Mouse (Mus musculus) liver, embryonic 14 days (tissue): ENCODE results near the gene Fam126a. TPM values are rescaled to one million over a fixed set of nuclear protein-coding genes. Genes with fewer than 3 reads are reported as not detected.

ENCODE experiments used
- polyA plus RNA-seq: library from polyadenylated mRNA; depleted of rRNA; stranded (reverse); fragments of >200 nt; gene quantifications from 2 replicates; pipeline ENCODE4 v1.2.3, GENCODE M21; 2012; rRNA removed

The Fam126a gene
- polyA plus RNA-seq, result 16.7 and 18.9 TPM in 2 replicates

DNA sequence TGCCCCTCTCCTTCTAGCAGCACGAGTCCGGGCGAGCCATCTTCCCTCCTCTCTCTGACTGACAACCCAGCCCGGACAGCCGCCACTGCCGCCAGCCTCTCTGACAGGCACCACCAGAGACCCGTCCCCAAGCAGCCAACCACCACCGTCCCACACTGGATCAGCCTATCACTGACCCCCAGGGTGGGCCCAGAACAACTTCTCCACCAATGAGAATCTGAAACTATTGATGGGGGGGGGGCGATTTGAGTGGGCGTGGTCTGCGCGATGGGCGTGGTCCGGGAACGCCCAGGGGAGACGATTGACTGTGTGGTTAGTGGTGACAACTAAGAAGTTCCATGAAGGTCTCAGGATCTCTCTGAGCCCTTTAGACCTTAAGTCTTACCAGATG is at the start of gene Fam126a:
Gene Fam126a (minus strand): TSS at position 112 of the 391 bp plus-strand sequence.

Other genes starting within 250 kb of the Fam126a start
- gene Pus7, start 247.0 kb downstream of the Fam126a start, polyA plus RNA-seq, result 10.5 and 12.8 TPM in 2 replicates
- gene Rint1, start 243.0 kb downstream of the Fam126a start, polyA plus RNA-seq, result 14.0 and 16.9 TPM in 2 replicates
- 64.5 and 67.8 TPM in 2 replicates for gene Tomm7, start 186.5 kb downstream of the Fam126a start, polyA plus RNA-seq
- 10.7 and 12.1 TPM in 2 replicates for gene Klhl7, start 69.9 kb upstream of the Fam126a start, polyA plus RNA-seq
- gene Nupl2, start 134.3 kb upstream of the Fam126a start, polyA plus RNA-seq, result 3.4 and 3.8 TPM in 2 replicates